Mouse (Mus musculus) Patski (cell line): ENCODE measurements around the gene Ccdc162. TPM values are rescaled to one million over a fixed set of nuclear protein-coding genes. Genes with fewer than 3 reads are reported as not detected.
A peak's percentile ranks its signal among the peaks of the same experiment; 100 is the strongest.

Source experiments
- ATAC-seq: fragments of 100-300 bp; one replicate; pipeline ENCODE4 v1.8.0; 2021
- CTCF ChIA-PET: fragments of 350-600 bp; sonication (Branson Sonifier 250); formaldehyde crosslinking; loops from one replicate; lab custom pipeline; 2022; ENCODE audit warnings: inconsistent platforms; lab: Charles Lee
- POLR2A ChIA-PET: fragments of 350-600 bp; sonication (Branson Sonifier 250); formaldehyde crosslinking; loops from one replicate; lab custom pipeline; 2022; ENCODE audit warnings: antibody characterized with exemption, inconsistent platforms; lab: Charles Lee
- DNase-seq: peaks from one replicate; pipeline ENCODE4 v3.0.0-alpha.2; 2011; ENCODE audit warnings: low read depth, low spot score
- H3K27me3 ChIP-seq: fragments of 371-371 bp; one replicate; pipeline ENCODE4 v1.5.1; 2021
- CTCF ChIP-seq: fragments of 100-300 bp; IDR thresholded peaks from one replicate; pipeline ENCODE4 v1.5.1; 2021
- in situ Hi-C: fragments of 300-500 bp; cut with MboI; formaldehyde crosslinking; loops from 3 replicates; pipeline ENCODE4 v1.11.1; 2018; ENCODE audit warnings: low pct_unique_long_range_greater_than_20kb, mixed read lengths
- polyA plus RNA-seq: library from polyadenylated mRNA; unstranded; gene quantifications from one replicate; pipeline ENCODE4 v1.2.3, GENCODE M21; 2021

The Ccdc162 gene
- 1.7 TPM for polyA plus RNA-seq

GRCm38 (mm10) chr10:41716029-41716897 lies at the start of gene Ccdc162:
Ccdc162 (minus strand) TSS chr10:41716634.
- no peaks in the 10 kb centered on the region for H3K27me3 ChIP-seq
- CTCF ChIA-PET: no interaction called here
- no peak for ATAC-seq
- DNase-seq: no peak
- TF ChIP-seq CTCF: no peak
- POLR2A ChIA-PET: no interaction called here
- in situ Hi-C loops: no loop called here

- H3K27me3 ChIP-seq: no peaks in the 10 kb centered on the region
- in situ Hi-C loops: no loop called here
- ChIA-PET POLR2A (no interaction called here), CTCF (interaction anchor here (3.5 kb wide), 1 partner anchor 11 kb away, joined by 11 read pairs; no protein-coding TSS in a partner anchor)
- DNase-seq: no peak
- no peak for TF ChIP-seq CTCF
- no peak for ATAC-seq
Measured at GRCm38 (mm10) chr10:41765586-41765985, 49.2 kb upstream of the Ccdc162 start.

- DNase-seq (no peak), ATAC-seq (no peak)
- ChIA-PET POLR2A (no interaction called here), CTCF (interaction anchor here (3.5 kb wide), 1 partner anchor 10 kb away, joined by 11 read pairs; no protein-coding TSS in a partner anchor)
- in situ Hi-C loops: no loop called here
- no peaks in the 10 kb centered on the region for H3K27me3 ChIP-seq
- TF ChIP-seq CTCF: no peak
Measured at GRCm38 (mm10) chr10:41763741-41764385, 47.4 kb upstream of the Ccdc162 start.

- H3K27me3 ChIP-seq: no peaks in the 10 kb centered on the region
- in situ Hi-C loops: no loop called here
- POLR2A ChIA-PET: no interaction called here
- ATAC-seq: no peak
- CTCF ChIA-PET: no interaction called here
- no peak for DNase-seq
- TF ChIP-seq CTCF: no peak
Measured at GRCm38 (mm10) chr10:41760866-41761265, 44.4 kb upstream of the Ccdc162 start.

- DNase-seq (no peak), ATAC-seq (no peak)
- no peak for TF ChIP-seq CTCF
- in situ Hi-C loops: no loop called here
- H3K27me3 ChIP-seq: no peaks in the 10 kb centered on the region
- ChIA-PET POLR2A (no interaction called here), CTCF (no interaction called here)
Measured at GRCm38 (mm10) chr10:41758041-41758440, 41.6 kb upstream of the Ccdc162 start.

- H3K27me3 ChIP-seq: no peaks in the 10 kb centered on the region
- in situ Hi-C loops: no loop called here
- POLR2A ChIA-PET: no interaction called here
- CTCF ChIA-PET: interaction anchor here (1.4 kb wide), 1 partner anchor 9 kb away, joined by 3 read pairs; no protein-coding TSS in a partner anchor
- ATAC-seq (no peak), DNase-seq (no peak)
- TF ChIP-seq CTCF: no peak
Measured at GRCm38 (mm10) chr10:41757226-41757625, 40.8 kb upstream of the Ccdc162 start.

- no peak for TF ChIP-seq CTCF
- H3K27me3 ChIP-seq: no peaks in the 10 kb centered on the region
- DNase-seq: no peak
- CTCF ChIA-PET: no interaction called here
- in situ Hi-C loops: no loop called here
- POLR2A ChIA-PET: no interaction called here
- no peak for ATAC-seq
Measured at GRCm38 (mm10) chr10:41751867-41752480, 35.5 kb upstream of the Ccdc162 start.

- ATAC-seq (no peak), DNase-seq (no peak)
- TF ChIP-seq CTCF: no peak
- POLR2A ChIA-PET: no interaction called here
- H3K27me3 ChIP-seq: no peaks in the 10 kb centered on the region
- CTCF ChIA-PET: no interaction called here
- in situ Hi-C loops: no loop called here
Measured at GRCm38 (mm10) chr10:41749306-41749705, 32.9 kb upstream of the Ccdc162 start.

- ATAC-seq (peak; percentile 21), DNase-seq (peak; percentile 58)
- in situ Hi-C loops: no loop called here
- no peak for TF ChIP-seq CTCF
- H3K27me3 ChIP-seq: no peaks in the 10 kb centered on the region
- POLR2A ChIA-PET: no interaction called here
- CTCF ChIA-PET: interaction anchor here (1.0 kb wide), 1 partner anchor 18 kb away, joined by 3 read pairs; no protein-coding TSS in a partner anchor
Measured at GRCm38 (mm10) chr10:41746554-41746953, 30.1 kb upstream of the Ccdc162 start.

- no peak for TF ChIP-seq CTCF
- ATAC-seq (no peak), DNase-seq (no peak)
- no peaks in the 10 kb centered on the region for H3K27me3 ChIP-seq
- ChIA-PET POLR2A (no interaction called here), CTCF (no interaction called here)
- in situ Hi-C loops: no loop called here
Measured at GRCm38 (mm10) chr10:41744006-41744405, 27.6 kb upstream of the Ccdc162 start.
